Mouse (Mus musculus) c-Kit-positive CD71-negative TER-119-negative erythroid progenitor cells, embryonic 14.5 days (primary cell): Measurements from ENCODE around the gene Mmp21.
"Not testable (repeated sequence)": the region's sequence is repeated elsewhere in the genome, so short reads cannot be mapped to it uniquely, and the experiment has no call there.

ENCODE experiments used
- DNase-seq: peaks from one replicate; pipeline ENCODE4 v3.0.0-alpha.2; 2013; ENCODE audit warnings: low read depth

The Mmp21 gene

GRCm38 (mm10) chr7:133679961-133680360 is at the start of gene Mmp21:
TSS of gene Mmp21 (minus strand) at chr7:133680061.
- no peak for DNase-seq

- DNase-seq, result no peak
These were observed 49.5 kb upstream of the Mmp21 start for GRCm38 (mm10) chr7:133729351-133729750.

GRCm38 (mm10) chr7:133727027-133727426 is 47.2 kb upstream of the Mmp21 start:
- no peak for DNase-seq

GRCm38 (mm10) chr7:133725571-133725970 is 45.7 kb upstream of the Mmp21 start:
- no peak for DNase-seq

- no peak for DNase-seq
These were observed 45.0 kb upstream of the Mmp21 start for GRCm38 (mm10) chr7:133724844-133725243.

- no peak for DNase-seq
These were observed 40.8 kb upstream of the Mmp21 start for GRCm38 (mm10) chr7:133720616-133721015.

- no peak for DNase-seq
These were observed 38.7 kb upstream of the Mmp21 start for GRCm38 (mm10) chr7:133718580-133718979.

- no peak for DNase-seq
These were observed 35.5 kb upstream of the Mmp21 start for GRCm38 (mm10) chr7:133715387-133715786.

- no peak for DNase-seq
These were observed 27.4 kb upstream of the Mmp21 start for GRCm38 (mm10) chr7:133707301-133707700.

- no peak for DNase-seq
These were observed 24.0 kb upstream of the Mmp21 start for GRCm38 (mm10) chr7:133703906-133704305.

GRCm38 (mm10) chr7:133702333-133702732 is 22.5 kb upstream of the Mmp21 start:
- DNase-seq, result peak; percentile 36

- no peak for DNase-seq
These were observed 21.5 kb upstream of the Mmp21 start for GRCm38 (mm10) chr7:133701366-133701765.

- no peak for DNase-seq
These were observed 20.0 kb upstream of the Mmp21 start for GRCm38 (mm10) chr7:133699885-133700284.

- no peak for DNase-seq
These were observed 18.3 kb upstream of the Mmp21 start for GRCm38 (mm10) chr7:133698021-133698709.

- DNase-seq, result not testable (repeated sequence)
These were observed 5.8 kb upstream of the Mmp21 start for GRCm38 (mm10) chr7:133685644-133686043.

- no peak for DNase-seq
These were observed 4.8 kb upstream of the Mmp21 start for GRCm38 (mm10) chr7:133684701-133685100.

- DNase-seq, result no peak
These were observed 4.2 kb upstream of the Mmp21 start for GRCm38 (mm10) chr7:133684110-133684509.

GRCm38 (mm10) chr7:133683626-133684025 is 3.8 kb upstream of the Mmp21 start:
- DNase-seq, result no peak

GRCm38 (mm10) chr7:133679439-133679838 is 422 bp downstream of the Mmp21 start:
- no peak for DNase-seq

GRCm38 (mm10) chr7:133678716-133679115 is 1.1 kb downstream of the Mmp21 start:
- DNase-seq, result no peak

- no peak for DNase-seq
These were observed 3.9 kb downstream of the Mmp21 start for GRCm38 (mm10) chr7:133676002-133676401.

GRCm38 (mm10) chr7:133670846-133671245 is 9.0 kb downstream of the Mmp21 start:
- DNase-seq, result no peak

GRCm38 (mm10) chr7:133669946-133670345 is 9.9 kb downstream of the Mmp21 start:
- no peak for DNase-seq

GRCm38 (mm10) chr7:133669071-133669470 is 10.8 kb downstream of the Mmp21 start:
- DNase-seq, result no peak
